ENCODE assay signal across 27 mouse cellular contexts in genomic region chr17:84361006-84361405, GRCm38 (mm10).
"Had no signal": no experiment of that assay in that cellular context is flagged by ENCODE, and none has a peak within 500 bp of the region (broad histone marks: within the 10 kb centered on the region; RNA-seq: fewer than 3 reads in every experiment).

No protein-coding gene starts in this region.

- ATAC-seq: hindbrain, embryonic 16.5 days; inflammation-experienced regulatory T-cells, adult 6 months; intestine, embryonic 15.5 days; intestine, postnatal 0 days; liver, embryonic 12.5 days had no signal

- H3K4me2 ChIP-seq: heart, embryonic 11.5 days; heart, embryonic 13.5 days; heart, embryonic 15.5 days; hindbrain, embryonic 12.5 days; hindbrain, embryonic 14.5 days; intestine, embryonic 15.5 days; limb, embryonic 13.5 days; limb, embryonic 15.5 days; liver, embryonic 12.5 days had no signal

- H3K36me3 ChIP-seq: heart, embryonic 15.5 days; intestine, embryonic 15.5 days had no signal

- H3K4me3 ChIP-seq: gastrocnemius, adult 2 months; heart, adult 2 months; heart, embryonic 13.5 days; heart, embryonic 15.5 days; hindbrain, embryonic 12.5 days; intestine, embryonic 15.5 days; layer of hippocampus, adult 2 months; left cerebral cortex, adult 2 months; limb, embryonic 13.5 days; limb, embryonic 15.5 days; liver, embryonic 12.5 days had no signal

- H3K9me3 ChIP-seq: heart, embryonic 13.5 days; heart, embryonic 15.5 days; hindbrain, embryonic 12.5 days; intestine, embryonic 15.5 days; limb, embryonic 13.5 days; limb, embryonic 15.5 days; liver, embryonic 12.5 days had no signal

- H3K27me3 ChIP-seq: heart, embryonic 13.5 days; heart, embryonic 15.5 days; hindbrain, embryonic 12.5 days; intestine, embryonic 15.5 days; limb, embryonic 13.5 days; limb, embryonic 15.5 days; liver, embryonic 12.5 days had no signal

- DNase-seq: gastrocnemius, adult 2 months; gastrocnemius, postnatal 10 days; gastrocnemius, postnatal 25 days; heart, adult 2 months; heart, postnatal 14 days; heart, postnatal 36 days; kidney, adult 18-20 months; kidney, adult 8-10 months; kidney, postnatal 10 days; kidney, postnatal 25 days; kidney, postnatal 4 days; left cerebral cortex, postnatal 4 days had no signal

- H3K27ac ChIP-seq: heart, adult 2 months; heart, embryonic 13.5 days; heart, embryonic 15.5 days; hindbrain, embryonic 12.5 days; hindbrain, embryonic 14.5 days; intestine, embryonic 15.5 days; layer of hippocampus, adult 2 months; left cerebral cortex, adult 2 months; limb, embryonic 13.5 days; limb, embryonic 15.5 days; liver, embryonic 12.5 days; liver, embryonic 14.5 days had no signal

- H3K9ac ChIP-seq: heart, embryonic 13.5 days; heart, embryonic 15.5 days; hindbrain, embryonic 12.5 days; hindbrain, embryonic 14.5 days; intestine, embryonic 15.5 days; limb, embryonic 13.5 days; limb, embryonic 15.5 days; liver, embryonic 12.5 days; liver, embryonic 14.5 days had no signal
